Mouse (Mus musculus) right cerebral cortex, adult 2 months (tissue): ENCODE results near the gene Gm38119.
"Not testable (repeated sequence)": the region's sequence is repeated elsewhere in the genome, so short reads cannot be mapped to it uniquely, and the experiment has no call there.

Source experiments
- DNase-seq, 2 experiments: peaks; one replicate each; pipeline ENCODE4 v3.0.0; 2021 to 2022; ENCODE audit warnings: low spot score in 2 of 2

Gene Gm38119

GRCm38 (mm10) chr3:92738996-92739395 lies at the start of gene Gm38119:
Gm38119 (minus strand) TSS chr3:92739096.
- no peak for DNase-seq

- DNase-seq = no peak
Observed at GRCm38 (mm10) chr3:92778799-92779198, 39.9 kb upstream of the Gm38119 start, which contains the start of gene Lce1i. Lce1i (minus strand) TSS chr3:92778899.

- DNase-seq = no peak
Observed at GRCm38 (mm10) chr3:92771573-92771972, 32.7 kb upstream of the Gm38119 start.

- DNase-seq = no peak
Observed at GRCm38 (mm10) chr3:92764965-92765364, 26.1 kb upstream of the Gm38119 start, which contains the start of gene Lce1h. Lce1h (minus strand) TSS chr3:92765065.

GRCm38 (mm10) chr3:92753197-92753596 lies 14.3 kb upstream of the Gm38119 start:
- no peak for DNase-seq

GRCm38 (mm10) chr3:92752238-92752637 lies 13.3 kb upstream of the Gm38119 start, which contains the start of gene Lce1g:
Lce1g (minus strand) TSS chr3:92752338.
- no peak for DNase-seq

- DNase-seq = no peak
Observed at GRCm38 (mm10) chr3:92722631-92723030, 16.3 kb downstream of the Gm38119 start.

GRCm38 (mm10) chr3:92720250-92720649 lies 18.6 kb downstream of the Gm38119 start, which contains the start of gene Lce1f:
Lce1f (minus strand) TSS chr3:92720350.
- DNase-seq = no peak

GRCm38 (mm10) chr3:92715122-92715521 lies 23.8 kb downstream of the Gm38119 start:
- no peak for DNase-seq

GRCm38 (mm10) chr3:92708974-92709373 lies 29.9 kb downstream of the Gm38119 start, which contains the start of gene Lce1e:
Lce1e (minus strand) TSS chr3:92709074.
- DNase-seq = no peak

GRCm38 (mm10) chr3:92694613-92695012 lies 44.3 kb downstream of the Gm38119 start:
- no peak for DNase-seq

- no peak for DNase-seq
Observed at GRCm38 (mm10) chr3:92691688-92692087, 47.2 kb downstream of the Gm38119 start.

GRCm38 (mm10) chr3:92689154-92689553 lies 49.7 kb downstream of the Gm38119 start:
- DNase-seq = not testable (repeated sequence)
